Mouse (Mus musculus): ENCODE results near the gene Smyd3. TPM values are rescaled to one million over a fixed set of nuclear protein-coding genes. Genes with fewer than 3 reads are reported as not detected.

The Smyd3 gene
- total and polyA plus RNA-seq, 2 experiments from 2014 or later, result 15.8 to 28.4 TPM

DNA sequence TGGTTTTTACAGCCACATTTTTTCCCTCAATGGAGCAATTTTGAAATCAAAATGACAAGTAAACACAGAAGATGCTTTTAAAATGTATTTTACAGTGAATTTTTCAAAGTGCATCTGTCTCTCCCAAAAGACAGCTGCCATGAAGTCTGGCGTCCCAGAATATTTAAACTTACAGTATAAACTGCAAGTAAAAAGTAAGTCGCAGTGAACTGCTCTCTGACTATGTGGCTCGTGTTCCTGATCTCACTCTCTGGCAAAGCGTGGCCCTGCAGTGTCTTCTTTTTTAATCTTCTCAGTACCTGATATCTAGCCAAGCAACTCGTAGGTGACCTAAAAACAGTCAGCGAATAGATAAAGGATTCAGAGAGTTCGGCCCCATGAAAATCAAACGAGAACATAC is 84.5 kb downstream of the Smyd3 start:
- Histone ChIP-seq H3K4me2 (ENCODE audit: low read depth, low read length, poor library complexity, severe bottlenecking) (no peak overlapping the region), H3K4me1 (ENCODE audit: insufficient read depth, low read length) (no peaks in the 10 kb centered on the region), H3K9ac (replicated peaks; ENCODE audit: low read length, poor library complexity, severe bottlenecking) (no peak overlapping the region), H3K27me3 (ENCODE audit: insufficient read depth, low read length) (no peaks in the 10 kb centered on the region), H3K27ac (ENCODE audit: low read depth, low read length) (no peak overlapping the region), H3K36me3 (ENCODE audit: insufficient read depth, low read length) (no peaks in the 10 kb centered on the region), H3K9me3 (ENCODE audit: low read length) (no peaks in the 10 kb centered on the region), H3K4me3 (ENCODE audit: low read depth, low read length) (no peak overlapping the region)
- DNase-seq (ENCODE audit: low spot score) (no peak), ATAC-seq (ENCODE audit: low FRiP score) (no peak)
- TF ChIP-seq CTCF (IDR thresholded peaks at IDR 0.05), result no peak
- WGBS, result 85% methylated on average over 8 of the region's 8 CpGs

DNA sequence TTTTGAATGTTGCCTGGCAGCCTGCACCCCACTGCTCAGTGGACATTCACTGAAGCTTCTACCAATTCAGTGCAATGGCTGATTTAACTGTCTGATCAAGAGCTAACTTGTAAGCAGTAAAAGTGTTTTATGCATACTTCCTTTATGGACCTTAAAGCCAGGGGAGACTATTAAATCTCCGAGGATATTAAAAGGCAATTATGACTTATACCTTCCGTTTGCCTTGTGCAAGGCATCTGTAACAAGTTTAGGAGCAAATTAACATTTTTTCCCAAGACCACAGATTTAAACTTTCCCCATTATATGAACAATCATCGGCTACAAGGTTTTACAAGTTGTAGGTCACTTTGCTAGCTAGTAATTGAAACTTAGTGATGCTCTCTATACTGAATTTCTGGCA is 87.8 kb downstream of the Smyd3 start:
- Histone ChIP-seq H3K4me3 (ENCODE audit: low read depth, low read length) (no peak overlapping the region), H3K36me3 (ENCODE audit: insufficient read depth, low read length) (no peaks in the 10 kb centered on the region), H3K9me3 (ENCODE audit: low read length) (no peaks in the 10 kb centered on the region), H3K4me1 (ENCODE audit: insufficient read depth, low read length) (no peaks in the 10 kb centered on the region), H3K4me2 (ENCODE audit: low read depth, low read length, poor library complexity, severe bottlenecking) (no peak overlapping the region), H3K9ac (replicated peaks; ENCODE audit: low read length, poor library complexity, severe bottlenecking) (no peak overlapping the region), H3K27ac (ENCODE audit: low read depth, low read length) (no peak overlapping the region), H3K27me3 (ENCODE audit: insufficient read depth, low read length) (no peaks in the 10 kb centered on the region)
- ATAC-seq (ENCODE audit: low FRiP score), result no peak
- WGBS, result 87% methylated on average over 3 of the region's 3 CpGs
- no peak for TF ChIP-seq CTCF (IDR thresholded peaks at IDR 0.05)
- DNase-seq (ENCODE audit: low spot score), result no peak

DNA sequence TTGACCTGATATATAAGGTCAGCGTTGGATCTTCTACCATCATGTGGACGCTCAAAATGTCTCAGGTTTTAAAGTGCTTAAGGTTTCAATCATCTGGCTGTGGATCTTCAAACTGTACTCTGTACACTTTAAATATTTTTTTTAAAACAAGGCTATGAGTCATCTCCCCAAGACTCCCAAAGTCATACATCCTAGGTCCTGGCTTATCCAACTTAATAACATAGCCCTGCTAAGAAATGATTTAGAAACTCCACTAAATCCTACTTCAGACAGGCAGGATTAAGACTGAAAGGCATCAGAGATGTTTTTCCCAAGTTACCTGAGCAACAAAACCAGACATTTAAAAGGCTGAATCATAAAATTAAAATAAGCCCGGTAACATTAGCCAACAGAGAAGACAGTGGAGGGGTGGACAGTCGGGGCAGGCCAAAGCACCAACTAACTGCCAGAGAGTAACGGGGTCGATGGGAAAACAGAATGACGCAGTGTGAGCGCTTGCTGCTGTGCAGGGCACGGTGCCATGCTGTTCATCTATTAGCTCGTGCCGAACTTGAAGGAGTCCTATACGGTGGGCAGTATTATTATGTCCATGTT is 92.9 kb downstream of the Smyd3 start:
- H3K9ac ChIP-seq (replicated peaks; ENCODE audit: low read length, poor library complexity, severe bottlenecking), result no peak overlapping the region
- H3K4me2 ChIP-seq (ENCODE audit: low read depth, low read length, poor library complexity, severe bottlenecking), result no peak overlapping the region
- ATAC-seq (ENCODE audit: low FRiP score) (no peak), DNase-seq (ENCODE audit: low spot score) (no peak)
- no peaks in the 10 kb centered on the region for H3K4me1 ChIP-seq (ENCODE audit: insufficient read depth, low read length)
- TF ChIP-seq CTCF (IDR thresholded peaks at IDR 0.05), result no peak
- no peaks in the 10 kb centered on the region for H3K36me3 ChIP-seq (ENCODE audit: insufficient read depth, low read length)
- H3K4me3 ChIP-seq (ENCODE audit: low read depth, low read length), result no peak overlapping the region
- H3K27me3 ChIP-seq (ENCODE audit: insufficient read depth, low read length), result no peaks in the 10 kb centered on the region
- no peak overlapping the region for H3K27ac ChIP-seq (ENCODE audit: low read depth, low read length)
- WGBS, result 88% methylated on average over 12 of the region's 12 CpGs
- H3K9me3 ChIP-seq (ENCODE audit: low read length), result no peaks in the 10 kb centered on the region

DNA sequence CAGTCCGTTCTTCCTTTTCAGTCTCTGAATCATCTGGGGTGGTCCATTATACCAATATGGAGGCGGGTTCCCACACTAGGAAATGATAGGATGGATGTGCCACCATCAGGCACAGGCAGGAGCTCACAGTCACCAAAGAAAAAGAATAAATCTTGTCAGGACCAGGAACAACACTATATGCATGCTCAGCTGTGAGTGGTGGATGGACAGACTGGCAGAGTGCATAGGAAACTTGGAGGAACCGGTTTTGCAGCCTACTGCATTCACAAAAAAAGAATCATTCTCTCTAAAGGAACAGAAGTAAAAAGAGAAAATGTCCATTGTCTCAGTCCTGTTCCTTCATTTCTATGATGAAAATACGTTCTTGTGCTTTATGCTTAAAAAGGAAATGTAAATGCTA is 98.8 kb downstream of the Smyd3 start:
- H3K4me3 ChIP-seq (ENCODE audit: low read depth, low read length), result no peak overlapping the region
- H3K9me3 ChIP-seq (ENCODE audit: low read length), result no peaks in the 10 kb centered on the region
- no peak for TF ChIP-seq CTCF (IDR thresholded peaks at IDR 0.05)
- no peak overlapping the region for H3K4me2 ChIP-seq (ENCODE audit: low read depth, low read length, poor library complexity, severe bottlenecking)
- no peak for DNase-seq (ENCODE audit: low spot score)
- no peaks in the 10 kb centered on the region for H3K27me3 ChIP-seq (ENCODE audit: insufficient read depth, low read length)
- H3K4me1 ChIP-seq (ENCODE audit: insufficient read depth, low read length), result no peaks in the 10 kb centered on the region
- no peak overlapping the region for H3K9ac ChIP-seq (replicated peaks; ENCODE audit: low read length, poor library complexity, severe bottlenecking)
- no peak overlapping the region for H3K27ac ChIP-seq (ENCODE audit: low read depth, low read length)
- no peaks in the 10 kb centered on the region for H3K36me3 ChIP-seq (ENCODE audit: insufficient read depth, low read length)
- WGBS, result 82% methylated on average over 4 of the region's 4 CpGs
- no peak for ATAC-seq (ENCODE audit: low FRiP score)

DNA sequence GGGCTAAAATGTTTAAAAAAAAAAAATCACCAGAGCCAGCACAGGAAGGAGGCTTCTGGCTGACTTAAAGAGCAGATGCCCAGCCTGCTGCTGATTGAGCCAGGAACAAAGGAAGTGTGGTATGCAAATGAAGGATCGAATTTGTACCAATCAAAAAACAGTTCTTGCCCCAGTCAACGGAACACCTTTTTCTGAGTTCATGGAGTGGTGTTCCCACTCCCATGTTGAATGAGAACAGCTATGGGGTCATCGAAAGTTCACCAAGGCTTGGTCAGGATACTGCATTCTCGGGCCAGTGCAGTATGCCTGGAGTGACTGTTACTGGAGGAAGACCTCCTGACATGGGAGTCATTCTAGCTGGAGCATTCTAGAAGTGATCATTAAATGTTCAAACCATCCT is 109.8 kb downstream of the Smyd3 start:
- H3K4me3 ChIP-seq (ENCODE audit: low read depth, low read length), result no peak overlapping the region
- no peaks in the 10 kb centered on the region for H3K4me1 ChIP-seq (ENCODE audit: insufficient read depth, low read length)
- DNase-seq (ENCODE audit: low spot score) (no peak), ATAC-seq (ENCODE audit: low FRiP score) (no peak)
- TF ChIP-seq CTCF (IDR thresholded peaks at IDR 0.05), result no peak
- no peak overlapping the region for H3K9ac ChIP-seq (replicated peaks; ENCODE audit: low read length, poor library complexity, severe bottlenecking)
- H3K27ac ChIP-seq (ENCODE audit: low read depth, low read length), result no peak overlapping the region
- no peaks in the 10 kb centered on the region for H3K27me3 ChIP-seq (ENCODE audit: insufficient read depth, low read length)
- no peaks in the 10 kb centered on the region for H3K9me3 ChIP-seq (ENCODE audit: low read length)
- no peaks in the 10 kb centered on the region for H3K36me3 ChIP-seq (ENCODE audit: insufficient read depth, low read length)
- 86% methylated on average over 4 of the region's 4 CpGs for WGBS
- no peak overlapping the region for H3K4me2 ChIP-seq (ENCODE audit: low read depth, low read length, poor library complexity, severe bottlenecking)

DNA sequence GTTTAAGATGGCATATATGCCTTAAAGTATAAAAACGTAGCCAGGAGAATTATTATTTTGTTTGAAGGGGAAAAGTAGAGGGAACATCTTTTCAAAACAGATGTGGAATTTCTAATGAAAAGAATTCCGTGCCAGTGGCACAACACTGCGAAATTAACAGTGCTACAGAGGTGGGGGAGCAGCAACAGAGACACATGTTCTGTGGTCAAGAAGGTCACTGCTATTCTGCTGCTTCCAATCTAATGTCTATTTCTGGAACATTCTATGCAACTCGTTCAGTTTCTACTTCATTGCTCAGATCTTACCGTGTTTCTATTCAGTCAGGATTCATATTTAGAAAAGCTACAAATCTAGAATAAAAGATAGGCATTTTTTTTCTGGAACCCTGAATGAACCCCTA is 117.0 kb downstream of the Smyd3 start:
- ATAC-seq (ENCODE audit: low FRiP score) (no peak), DNase-seq (ENCODE audit: low spot score) (no peak)
- no peak overlapping the region for H3K9ac ChIP-seq (replicated peaks; ENCODE audit: low read length, poor library complexity, severe bottlenecking)
- H3K27me3 ChIP-seq (ENCODE audit: insufficient read depth, low read length), result no peaks in the 10 kb centered on the region
- WGBS, result 82% methylated on average over 5 of the region's 5 CpGs
- H3K4me3 ChIP-seq (ENCODE audit: low read depth, low read length), result no peak overlapping the region
- no peak overlapping the region for H3K27ac ChIP-seq (ENCODE audit: low read depth, low read length)
- no peaks in the 10 kb centered on the region for H3K36me3 ChIP-seq (ENCODE audit: insufficient read depth, low read length)
- no peak overlapping the region for H3K4me2 ChIP-seq (ENCODE audit: low read depth, low read length, poor library complexity, severe bottlenecking)
- TF ChIP-seq CTCF (IDR thresholded peaks at IDR 0.05), result no peak
- H3K4me1 ChIP-seq (ENCODE audit: insufficient read depth, low read length), result no peaks in the 10 kb centered on the region
- no peaks in the 10 kb centered on the region for H3K9me3 ChIP-seq (ENCODE audit: low read length)

All from midbrain, postnatal 0 days (tissue).